Comparison of ENCODE assay signal across 14 mouse cellular contexts in the genomic region with DNA sequence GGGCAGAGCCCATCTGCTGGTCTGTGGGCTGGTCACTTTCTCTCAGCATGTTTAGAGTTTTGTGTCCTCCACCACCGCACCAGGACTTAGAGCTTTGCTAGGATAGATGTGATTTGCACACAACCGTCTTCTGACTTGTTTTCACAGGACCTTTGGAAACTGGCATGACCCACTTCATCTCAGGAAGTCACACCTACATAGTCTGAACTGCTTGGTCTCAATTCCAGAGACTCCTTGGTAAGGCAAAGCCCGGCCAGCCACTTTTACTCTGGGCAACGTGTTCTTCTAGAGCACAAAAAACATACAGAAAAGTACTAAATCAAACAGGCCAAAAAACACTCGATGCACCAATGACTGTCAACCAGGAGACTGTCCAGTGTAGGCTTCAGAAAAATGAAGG. TPM values are rescaled to one million over a fixed set of nuclear protein-coding genes. Genes with fewer than 3 reads are reported as not detected.
"Had no signal": no experiment of that assay in that cellular context is flagged by ENCODE, and none has a peak within 500 bp of the region (broad histone marks: within the 10 kb centered on the region; RNA-seq: fewer than 3 reads in every experiment).

No protein-coding gene starts in this region.

- H3K9me3 ChIP-seq: kidney, embryonic 15.5 days; liver, embryonic 15.5 days had no signal

- H3K36me3 ChIP-seq: kidney, embryonic 15.5 days; liver, embryonic 15.5 days had no signal

- H3K4me2 ChIP-seq: kidney, embryonic 15.5 days; liver, embryonic 11.5 days; liver, embryonic 15.5 days had no signal

- H3K9ac ChIP-seq: kidney, embryonic 15.5 days; liver, embryonic 15.5 days had no signal

- H3K27ac ChIP-seq: kidney, embryonic 15.5 days; liver, embryonic 15.5 days had no signal

- DNase-seq: kidney, adult 2 months; kidney, postnatal 14 days; left cerebral cortex, postnatal 4 days; lung, adult 2 months; lung, postnatal 36 days; right cerebral cortex, adult 18-20 months; right cerebral cortex, postnatal 25 days; thymus, postnatal 36 days had no signal

- H3K4me3 ChIP-seq: kidney, embryonic 15.5 days; liver, embryonic 15.5 days had no signal

- ATAC-seq: lung, postnatal 0 days had no signal

- H3K4me1 ChIP-seq: liver, embryonic 15.5 days had no signal

RNA-seq across cellular contexts. Expression of a gene that starts 14.0 kb away (rescaled TPM):
- polyA plus RNA-seq: kidney, embryonic 15.5 days; large intestine, adult 2 months; lung, adult 2 months; lung, postnatal 0 days; small intestine, adult 2 months had no signal
